Mouse (Mus musculus): ENCODE data around the gene Svbp.

DNA sequence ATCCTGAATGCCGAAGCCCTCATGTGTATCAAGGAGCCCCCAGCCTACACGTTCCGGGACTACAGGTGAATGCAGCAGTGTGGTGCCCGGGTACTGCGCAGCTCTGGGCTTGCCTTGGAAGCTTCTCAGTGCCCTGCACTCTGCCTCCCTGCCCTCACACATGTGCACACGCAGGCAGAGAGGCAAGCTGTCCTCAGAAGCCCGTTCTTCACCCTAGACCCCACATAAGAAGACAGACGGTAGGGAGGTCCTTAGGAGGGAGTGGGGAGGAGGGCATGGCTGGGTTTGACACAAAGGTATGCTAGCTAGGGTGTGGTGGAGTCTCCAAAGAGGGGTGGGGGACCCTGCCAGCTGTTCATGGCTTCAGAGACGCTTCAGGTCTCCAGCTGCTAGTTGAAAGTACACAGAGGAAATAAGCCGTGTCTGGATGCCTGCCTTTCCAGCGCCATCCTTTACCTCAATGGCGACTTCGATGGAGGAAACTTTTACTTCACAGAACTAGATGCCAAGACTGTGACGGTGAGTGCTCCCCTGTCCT lies 51.7 kb downstream of the Svbp start:
- TF ChIP-seq POLR2A (IDR thresholded peaks at IDR 0.05; ENCODE audit: control insufficient read depth, low read depth, low read length) = no peak
- no peak for TF ChIP-seq CTCF (IDR thresholded peaks at IDR 0.05; ENCODE audit: control insufficient read depth, insufficient read depth, insufficient replicate concordance, low read depth, low read length)
